Mouse (Mus musculus) hindbrain, embryonic 14.5 days (tissue): ENCODE results near the gene Atg4a-ps. TPM values are rescaled to one million over a fixed set of nuclear protein-coding genes. Genes with fewer than 3 reads are reported as not detected.

ENCODE experiments used
- ATAC-seq: fragments of 200-750 bp; cut with Nextera tagmentation; 2 replicates; pipeline ENCODE4 v1.8.0; 2017; ENCODE audit warnings: moderate number of reproducible peaks, mild to moderate bottlenecking, moderate TSS enrichment, moderate library complexity; ENCODE audit not compliant: low FRiP score
- DNase-seq: peaks from one replicate; pipeline ENCODE4 v3.0.0-alpha.2; 2015; ENCODE audit warnings: low spot score
- H3K27ac ChIP-seq: fragments of 300-500 bp; sonication (generic); 2 replicates; pipeline ENCODE4 v1.5.1; 2014; ENCODE audit warnings: mild to moderate bottlenecking, moderate library complexity
- H3K27me3 ChIP-seq: fragments of 300-500 bp; sonication (generic); 2 replicates; pipeline ENCODE4 v1.6.1; 2014; ENCODE audit warnings: mild to moderate bottlenecking, low read length, mixed read lengths; ENCODE audit not compliant: control insufficient read depth, insufficient read depth
- H3K36me3 ChIP-seq: fragments of 300-500 bp; sonication (generic); replicated peaks from 2 replicates; pipeline ENCODE4 v1.6.1; 2014; ENCODE audit not compliant: control insufficient read depth, insufficient read depth
- H3K4me1 ChIP-seq: fragments of 300-500 bp; sonication (generic); replicated peaks from 2 replicates; pipeline ENCODE4 v1.6.1; 2014; ENCODE audit warnings: antibody characterized with exemption, low read length, mixed read lengths; ENCODE audit not compliant: control insufficient read depth, insufficient read depth
- H3K4me2 ChIP-seq: fragments of 300-500 bp; sonication (generic); replicated peaks from 2 replicates; pipeline ENCODE4 v1.6.1; 2014; ENCODE audit warnings: mild to moderate bottlenecking, moderate library complexity
- H3K4me3 ChIP-seq: fragments of 300-500 bp; sonication (generic); replicated peaks from 2 replicates; pipeline ENCODE4 v1.5.1; 2014; ENCODE audit warnings: mild to moderate bottlenecking, low read length
- H3K9ac ChIP-seq: fragments of 300-500 bp; sonication (generic); 2 replicates; pipeline ENCODE4 v1.6.1; 2014
- H3K9me3 ChIP-seq: fragments of 300-500 bp; sonication (generic); 2 replicates; pipeline ENCODE4 v1.6.1; 2016; ENCODE audit warnings: low read length; ENCODE audit not compliant: control insufficient read depth
- WGBS: fragments of 180-500 bp; shearing (Covaris S2); extraction: QIAGEN DNeasy Blood & Tissue Kit; methylation state at CpG from one replicate; pipeline ENCODE4 v1.1.7; 2014; 5-methylcytosine and 5-hydroxymethylcytosine counted together
- microRNA-seq: library from miRNA; unstranded; fragments of <30 nt; microRNA quantifications from one replicate; pipeline ENCODE4, GENCODE M21; 2016
- polyA plus RNA-seq: library from polyadenylated mRNA; unstranded; fragments of >200 nt; fragmentation: Nextera tagmentation; extraction: Ambion mirVana; gene quantifications from 2 replicates; pipeline ENCODE4 v1.2.1, GENCODE M21; 2014

The Atg4a-ps gene
- polyA plus RNA-seq, 1 experiment from 2014 or later, result 0.11 TPM

- Histone ChIP-seq H3K9ac (no peak overlapping the region), H3K36me3 (no peaks in the 10 kb centered on the region), H3K27ac (no peak overlapping the region), H3K4me2 (no peak overlapping the region), H3K27me3 (no peaks in the 10 kb centered on the region), H3K4me1 (no peaks in the 10 kb centered on the region), H3K9me3 (no peaks in the 10 kb centered on the region), H3K4me3 (no peak overlapping the region)
- WGBS, result 87% methylated on average over 4 of the region's 4 CpGs
- DNase-seq (no peak), ATAC-seq (0 out of 2 replicates have a peak, but pooled peaks have one; percentile 19)
Observed at GRCm38 (mm10) chr3:103597586-103597985, 48.3 kb downstream of the Atg4a-ps start.

- no peak overlapping the region for H3K4me3 ChIP-seq
- 72% methylated on average over 7 of the region's 7 CpGs for WGBS
- no peak overlapping the region for H3K4me2 ChIP-seq
- no peak for ATAC-seq
- no peaks in the 10 kb centered on the region for H3K36me3 ChIP-seq
- H3K9ac ChIP-seq, result no peak overlapping the region
- DNase-seq, result no peak
- no peaks in the 10 kb centered on the region for H3K9me3 ChIP-seq
- no peak overlapping the region for H3K27ac ChIP-seq
- H3K27me3 ChIP-seq, result no peaks in the 10 kb centered on the region
- H3K4me1 ChIP-seq, result no peaks in the 10 kb centered on the region
Observed at GRCm38 (mm10) chr3:103595271-103595810, 50.5 kb downstream of the Atg4a-ps start.

Small RNA genes within 50 kb of the gene (microRNA-seq; reads per million reads assigned to microRNA genes)
- not detected for gene Gm25325

Other genes with a start within 250 kb of the Atg4a-ps start
- 14.9 and 16.2 TPM in 2 replicates for gene Syt6, start 70.8 kb downstream of the Atg4a-ps start, polyA plus RNA-seq
- 12.0 and 12.4 TPM in 2 replicates for gene Olfml3, start 91.9 kb upstream of the Atg4a-ps start, polyA plus RNA-seq
- not detected in 2 replicates for gene Gm10964, start 93.3 kb upstream of the Atg4a-ps start, polyA plus RNA-seq
- gene Hipk1, start 145.5 kb upstream of the Atg4a-ps start, polyA plus RNA-seq, result 16.3 and 17.6 TPM in 2 replicates
- 18.5 and 18.8 TPM in 2 replicates for gene Dclre1b, start 163.4 kb upstream of the Atg4a-ps start, polyA plus RNA-seq
- gene Ap4b1, start 163.5 kb upstream of the Atg4a-ps start, polyA plus RNA-seq, result 20.4 and 25.2 TPM in 2 replicates
- 0.54 TPM in 1 of 2 replicates, not detected in the other for gene Gm43064, start 163.5 kb upstream of the Atg4a-ps start, polyA plus RNA-seq
- 0.26 and 0.31 TPM in 2 replicates for gene Bcl2l15, start 186.5 kb upstream of the Atg4a-ps start, polyA plus RNA-seq
- 0.17 and 0.84 TPM in 2 replicates for gene Ptpn22, start 213.7 kb upstream of the Atg4a-ps start, polyA plus RNA-seq